Mouse (Mus musculus): ENCODE results near the gene Ppih. TPM values are rescaled to one million over a fixed set of nuclear protein-coding genes. Genes with fewer than 3 reads are reported as not detected.

Ppih gene
- polyA plus RNA-seq, 1 experiment from 2014 or later = 62.0 TPM

GRCm38 (mm10) chr4:119305418-119305817, 14.9 kb downstream of the Ppih start:
- 57% methylated on average over 5 of the region's 5 CpGs for WGBS
- no peaks in the 10 kb centered on the region for H3K4me1 ChIP-seq (replicated peaks)
- H3K9ac ChIP-seq = no peak overlapping the region

GRCm38 (mm10) chr4:119303291-119303690, 17.1 kb downstream of the Ppih start:
- no peaks in the 10 kb centered on the region for H3K4me1 ChIP-seq (replicated peaks)
- WGBS = 94% methylated on average over 8 of the region's 8 CpGs
- no peaks in the 10 kb centered on the region for H3K9me3 ChIP-seq
- no peaks in the 10 kb centered on the region for H3K27me3 ChIP-seq
- peaks cover 18% of the 10 kb centered on the region for H3K36me3 ChIP-seq
- ATAC-seq (ENCODE audit: low read depth) = no peak
- H3K9ac ChIP-seq = no peak overlapping the region
- no peak overlapping the region for H3K4me3 ChIP-seq
- no peak overlapping the region for H3K27ac ChIP-seq (replicated peaks)
- no peak overlapping the region for H3K4me2 ChIP-seq

More at GRCm38 (mm10) chr4:119305418-119305817, 14.9 kb downstream of the Ppih start:
- peaks cover 34% of the 10 kb centered on the region for H3K36me3 ChIP-seq
- no peak overlapping the region for H3K27ac ChIP-seq (replicated peaks)
- ATAC-seq (ENCODE audit: low read depth) = no peak
- H3K4me3 ChIP-seq = no peak overlapping the region
- no peaks in the 10 kb centered on the region for H3K9me3 ChIP-seq
- no peak overlapping the region for H3K4me2 ChIP-seq
- no peaks in the 10 kb centered on the region for H3K27me3 ChIP-seq

GRCm38 (mm10) chr4:119301777-119302176, 18.6 kb downstream of the Ppih start:
- Histone ChIP-seq H3K36me3 (peaks cover 3% of the 10 kb centered on the region), H3K27ac (replicated peaks) (no peak overlapping the region), H3K4me1 (replicated peaks) (no peaks in the 10 kb centered on the region), H3K4me3 (no peak overlapping the region), H3K9ac (no peak overlapping the region), H3K9me3 (no peaks in the 10 kb centered on the region), H3K27me3 (no peaks in the 10 kb centered on the region), H3K4me2 (no peak overlapping the region)
- no peak for ATAC-seq (ENCODE audit: low read depth)
- 89% methylated on average over 3 of the region's 3 CpGs for WGBS

GRCm38 (mm10) chr4:119300761-119301160, 19.6 kb downstream of the Ppih start:
- Histone ChIP-seq H3K4me3 (no peak overlapping the region), H3K4me1 (replicated peaks) (0 out of 2 replicates have a peak, but pooled peaks cover 2% of the 10 kb centered on the region), H3K36me3 (no peaks in the 10 kb centered on the region), H3K27ac (replicated peaks) (no peak overlapping the region), H3K9ac (no peak overlapping the region), H3K27me3 (no peaks in the 10 kb centered on the region), H3K4me2 (no peak overlapping the region), H3K9me3 (no peaks in the 10 kb centered on the region)
- 92% methylated on average over 3 of the region's 3 CpGs for WGBS
- no peak for ATAC-seq (ENCODE audit: low read depth)

- Histone ChIP-seq H3K4me2 (no peak overlapping the region), H3K9me3 (no peaks in the 10 kb centered on the region), H3K27me3 (no peaks in the 10 kb centered on the region), H3K4me1 (replicated peaks) (peaks cover 12% of the 10 kb centered on the region), H3K27ac (replicated peaks) (no peak overlapping the region), H3K9ac (no peak overlapping the region), H3K4me3 (no peak overlapping the region), H3K36me3 (no peaks in the 10 kb centered on the region)
- 88% methylated on average over 2 of the region's 2 CpGs for WGBS
- ATAC-seq (ENCODE audit: low read depth) = no peak
Observed at GRCm38 (mm10) chr4:119297361-119297760, 23.0 kb downstream of the Ppih start.

- no peak for ATAC-seq (ENCODE audit: low read depth)
- 7% methylated on average over 6 of the region's 6 CpGs for WGBS
- Histone ChIP-seq H3K4me1 (replicated peaks) (peaks cover 34% of the 10 kb centered on the region), H3K27ac (replicated peaks) (peak overlapping the region; percentile 94), H3K36me3 (peaks cover 6% of the 10 kb centered on the region; the same call in 1 of the 2 replicates), H3K9me3 (no peaks in the 10 kb centered on the region), H3K9ac (peak overlapping the region; percentile 75), H3K4me3 (peak overlapping the region; percentile 97), H3K4me2 (peak overlapping the region; percentile 68), H3K27me3 (no peaks in the 10 kb centered on the region)
Observed at GRCm38 (mm10) chr4:119295134-119295453, 25.3 kb downstream of the Ppih start.

GRCm38 (mm10) chr4:119294415-119295133, 25.8 kb downstream of the Ppih start, which contains the start of gene Ybx1:
TSS of gene Ybx1 (minus strand) at chr4:119294604.
- ATAC-seq (ENCODE audit: low read depth) = peak; percentile 99
- peaks cover 39% of the 10 kb centered on the region for H3K4me1 ChIP-seq (replicated peaks)
- peak within 1 kb of the TSS; percentile 97 for H3K4me3 ChIP-seq
- no peaks in the 10 kb centered on the region for H3K27me3 ChIP-seq
- under 1% methylated on average over 61 of the region's 61 CpGs for WGBS
- peak within 1 kb of the TSS; percentile 76 for H3K4me2 ChIP-seq
- H3K27ac ChIP-seq (replicated peaks) = peak within 1 kb of the TSS; percentile 94
- H3K36me3 ChIP-seq = peaks cover 6% of the 10 kb centered on the region; the same call in 1 of the 2 replicates
- no peaks in the 10 kb centered on the region for H3K9me3 ChIP-seq
- H3K9ac ChIP-seq = peak within 1 kb of the TSS; percentile 95

- no peaks in the 10 kb centered on the region for H3K9me3 ChIP-seq
- H3K4me2 ChIP-seq = peak overlapping the region; percentile 76
- H3K4me1 ChIP-seq (replicated peaks) = peaks cover 40% of the 10 kb centered on the region
- peaks cover 10% of the 10 kb centered on the region; the same call in 1 of the 2 replicates for H3K36me3 ChIP-seq
- under 1% methylated on average over 54 of the region's 80 CpGs for WGBS
- ATAC-seq (ENCODE audit: low read depth) = peak; percentile 29
- no peaks in the 10 kb centered on the region for H3K27me3 ChIP-seq
- H3K4me3 ChIP-seq = peak overlapping the region; percentile 97
- peak overlapping the region; percentile 94 for H3K27ac ChIP-seq (replicated peaks)
- peak overlapping the region; percentile 95 for H3K9ac ChIP-seq
Observed at GRCm38 (mm10) chr4:119293574-119294258, 26.6 kb downstream of the Ppih start.

- 1% methylated on average over 24 of the region's 24 CpGs for WGBS
- peak; percentile 23; the same call in 1 of the 2 replicates for ATAC-seq (ENCODE audit: low read depth)
- Histone ChIP-seq H3K4me3 (peak overlapping the region; percentile 97), H3K9me3 (no peaks in the 10 kb centered on the region), H3K4me2 (peak overlapping the region; percentile 76), H3K27ac (replicated peaks) (peak overlapping the region; percentile 94), H3K4me1 (replicated peaks) (peaks cover 45% of the 10 kb centered on the region), H3K27me3 (no peaks in the 10 kb centered on the region), H3K36me3 (peaks cover 10% of the 10 kb centered on the region; the same call in 1 of the 2 replicates), H3K9ac (peak overlapping the region; percentile 95)
Observed at GRCm38 (mm10) chr4:119292771-119293573, 27.4 kb downstream of the Ppih start.

- Histone ChIP-seq H3K36me3 (peaks cover 10% of the 10 kb centered on the region; the same call in 1 of the 2 replicates), H3K27ac (replicated peaks) (no peak overlapping the region; the same call in 1 of the 2 replicates), H3K9ac (peak overlapping the region; percentile 95), H3K4me2 (peak overlapping the region; percentile 76), H3K27me3 (no peaks in the 10 kb centered on the region), H3K4me1 (replicated peaks) (peaks cover 52% of the 10 kb centered on the region), H3K4me3 (peak overlapping the region; percentile 97), H3K9me3 (no peaks in the 10 kb centered on the region)
- 61% methylated on average over 1 of the region's 1 CpGs for WGBS
- no peak for ATAC-seq (ENCODE audit: low read depth)
Observed at GRCm38 (mm10) chr4:119291921-119292320, 28.4 kb downstream of the Ppih start.

GRCm38 (mm10) chr4:119285336-119285735, 35.0 kb downstream of the Ppih start:
- Histone ChIP-seq H3K4me1 (replicated peaks) (peaks cover 30% of the 10 kb centered on the region), H3K36me3 (peaks cover 52% of the 10 kb centered on the region), H3K4me3 (no peak overlapping the region), H3K4me2 (no peak overlapping the region), H3K9ac (no peak overlapping the region), H3K27ac (replicated peaks) (no peak overlapping the region), H3K27me3 (no peaks in the 10 kb centered on the region), H3K9me3 (no peaks in the 10 kb centered on the region)
- WGBS = 89% methylated on average over 2 of the region's 2 CpGs
- ATAC-seq (ENCODE audit: low read depth) = no peak

GRCm38 (mm10) chr4:119284861-119285260, 35.5 kb downstream of the Ppih start:
- ATAC-seq (ENCODE audit: low read depth) = no peak
- Histone ChIP-seq H3K27me3 (no peaks in the 10 kb centered on the region), H3K9me3 (no peaks in the 10 kb centered on the region), H3K9ac (no peak overlapping the region), H3K4me2 (no peak overlapping the region), H3K27ac (replicated peaks) (no peak overlapping the region), H3K4me3 (no peak overlapping the region), H3K4me1 (replicated peaks) (peaks cover 25% of the 10 kb centered on the region), H3K36me3 (peaks cover 57% of the 10 kb centered on the region)
- WGBS = 89% methylated on average over 1 of the region's 1 CpGs
